ENCODE assay signal across 24 mouse cellular contexts in genomic region chr2:45572906-45573305, GRCm38 (mm10).
A peak's percentile ranks its signal among the peaks of the same experiment; 100 is the strongest.
DNase-seq lines count a peak whose midpoint lies in the region; ATAC-seq and TF ChIP-seq lines count a peak whose summit lies in the region.
"Had no signal": no experiment of that assay in that cellular context is flagged by ENCODE, and none has a peak within 500 bp of the region (broad histone marks: within the 10 kb centered on the region; RNA-seq: fewer than 3 reads in every experiment).

No protein-coding gene starts in this region.

- no peak for TF ChIP-seq EP300 in CH12.LX (IDR thresholded peaks at IDR 0.05; ENCODE audit: low read length)
- no peak for TF ChIP-seq EP300 in heart, postnatal 0 days (IDR thresholded peaks at IDR 0.05; ENCODE audit: low read depth)

- H3K4me2 ChIP-seq in heart, embryonic 12.5 days, result no peak overlapping the region
- no peak overlapping the region; the same call in 1 of the 2 replicates for H3K4me2 ChIP-seq in CH12.LX (ENCODE audit: insufficient read depth, low read depth, poor library complexity, severe bottlenecking)
- H3K4me2 ChIP-seq in heart, postnatal 0 days (ENCODE audit: low read depth, low read length), result no peak overlapping the region
- H3K4me2 ChIP-seq in forebrain, embryonic 15.5 days (replicated peaks), result no peak overlapping the region
- H3K4me2 ChIP-seq: embryonic facial prominence, embryonic 13.5 days; forebrain, embryonic 13.5 days; heart, embryonic 15.5 days; hindbrain, embryonic 13.5 days; limb, embryonic 12.5 days; liver, embryonic 13.5 days; midbrain, embryonic 12.5 days had no signal

- TF ChIP-seq CTCF in CH12.LX (conservative IDR thresholded peaks at IDR 0.05 in 1 of 2, IDR thresholded peaks at IDR 0.05 in 1 of 2; ENCODE audit: low read depth in 2 of 2, low read length in 2 of 2), result no peak
- no peak for TF ChIP-seq CTCF in heart, postnatal 0 days (IDR thresholded peaks at IDR 0.05; ENCODE audit: low read depth)

- DNase-seq in heart, adult 18-20 months, result peak; percentile 73 to 82
- DNase-seq in 416B (ENCODE audit: low read depth), result peak; percentile 56
- peak; percentile 22 for DNase-seq in CH12.LX (ENCODE audit: extremely low read depth)
- DNase-seq in heart, postnatal 0 days (ENCODE audit: low spot score), result peak; percentile 16
- DNase-seq in left cerebral cortex, postnatal 10 days (ENCODE audit: extremely low spot score in 1 of 2, low spot score in 2 of 2), result no peak
- DNase-seq: cerebellum, adult 18-20 months; cerebellum, postnatal 25 days; embryo, embryonic 11 days; gastrocnemius, postnatal 10 days; kidney, adult 11 months; kidney, postnatal 10 days; liver, embryonic 13.5 days; lung, adult 2 months; lung, postnatal 14 days; right cerebral cortex, postnatal 25 days had no signal

- intact Hi-C loops in left cerebral cortex, postnatal 10 days (cut with DNase I), result no loop called here

- no peaks in the 10 kb centered on the region for H3K4me1 ChIP-seq in heart, embryonic 12.5 days (replicated peaks)
- H3K4me1 ChIP-seq in CH12.LX (ENCODE audit: control insufficient read depth in 1 of 2, insufficient read depth in 2 of 2), result peaks cover 0 to 4% of the 10 kb centered on the region in 2 experiments; a peak in 1 of 4 replicates
- H3K4me1 ChIP-seq in heart, postnatal 0 days (ENCODE audit: control insufficient read depth, insufficient read depth), result no peaks in the 10 kb centered on the region
- H3K4me1 ChIP-seq in forebrain, embryonic 15.5 days, result no peaks in the 10 kb centered on the region
- H3K4me1 ChIP-seq: embryonic facial prominence, embryonic 13.5 days; forebrain, embryonic 13.5 days; heart, embryonic 15.5 days; hindbrain, embryonic 13.5 days; liver, embryonic 13.5 days; midbrain, embryonic 12.5 days had no signal

- H3K79me2 ChIP-seq in CH12.LX (replicated peaks; ENCODE audit: control insufficient read depth, extremely low read depth, insufficient read depth, poor library complexity, severe bottlenecking), result no peaks in the 10 kb centered on the region

- no peak overlapping the region for H3K27ac ChIP-seq in heart, embryonic 12.5 days (ENCODE audit: poor library complexity, severe bottlenecking)
- no peak overlapping the region for H3K27ac ChIP-seq in CH12.LX (ENCODE audit: insufficient read depth, low read depth)
- 0 out of 2 replicates have a peak overlapping the region, but pooled peaks have one; percentile 3 for H3K27ac ChIP-seq in heart, postnatal 0 days (ENCODE audit: low read depth)
- no peak overlapping the region for H3K27ac ChIP-seq in forebrain, embryonic 15.5 days (replicated peaks)
- H3K27ac ChIP-seq: embryonic facial prominence, embryonic 13.5 days; forebrain, embryonic 13.5 days; heart, embryonic 15.5 days; hindbrain, embryonic 13.5 days; limb, embryonic 12.5 days; liver, embryonic 13.5 days; midbrain, embryonic 12.5 days had no signal

- H3K27me3 ChIP-seq in heart, embryonic 12.5 days (replicated peaks), result no peaks in the 10 kb centered on the region
- no peaks in the 10 kb centered on the region for H3K27me3 ChIP-seq in CH12.LX (replicated peaks)
- no peaks in the 10 kb centered on the region for H3K27me3 ChIP-seq in heart, postnatal 0 days (ENCODE audit: control insufficient read depth, insufficient read depth, low read length)
- no peaks in the 10 kb centered on the region for H3K27me3 ChIP-seq in forebrain, embryonic 15.5 days
- H3K27me3 ChIP-seq: embryonic facial prominence, embryonic 13.5 days; forebrain, embryonic 13.5 days; heart, embryonic 15.5 days; hindbrain, embryonic 13.5 days; limb, embryonic 12.5 days; liver, embryonic 13.5 days; midbrain, embryonic 12.5 days had no signal

- no peak for TF ChIP-seq POLR2A in CH12.LX (IDR thresholded peaks at IDR 0.05; ENCODE audit: low read depth, low read length)

- in situ Hi-C loops in CH12.LX (cut with MboI; ENCODE audit: low pct_ligation_motif_present, low pct_unique_long_range_greater_than_20kb, low sequenced_read_pairs), result no loop called here

- dilution Hi-C loops in CH12.LX (cut with MboI; ENCODE audit: extremely low pct_ligation_motif_present, extremely low pct_unique_long_range_greater_than_20kb, low sequenced_read_pairs), result no loop called here

- no peaks in the 10 kb centered on the region for H3K9me3 ChIP-seq in heart, embryonic 12.5 days (replicated peaks)
- no peaks in the 10 kb centered on the region for H3K9me3 ChIP-seq in CH12.LX (replicated peaks; ENCODE audit: low read length)
- no peaks in the 10 kb centered on the region for H3K9me3 ChIP-seq in heart, postnatal 0 days (replicated peaks; ENCODE audit: control insufficient read depth, low read length)
- H3K9me3 ChIP-seq in forebrain, embryonic 15.5 days, result no peaks in the 10 kb centered on the region
- H3K9me3 ChIP-seq: embryonic facial prominence, embryonic 13.5 days; forebrain, embryonic 13.5 days; heart, embryonic 15.5 days; hindbrain, embryonic 13.5 days; limb, embryonic 12.5 days; liver, embryonic 13.5 days; midbrain, embryonic 12.5 days had no signal

- H3K4me3 ChIP-seq in heart, embryonic 12.5 days, result no peak overlapping the region
- no peak overlapping the region for H3K4me3 ChIP-seq in CH12.LX (replicated peaks in 1 of 3; ENCODE audit: low read depth in 2 of 3, low read length in 2 of 3, poor library complexity in 1 of 3)
- H3K4me3 ChIP-seq in heart, postnatal 0 days (ENCODE audit: low read depth, low read length), result no peak overlapping the region
- no peak overlapping the region for H3K4me3 ChIP-seq in forebrain, embryonic 15.5 days
- H3K4me3 ChIP-seq: embryonic facial prominence, embryonic 13.5 days; erythroblast, embryonic 14.5 days; forebrain, embryonic 13.5 days; heart, embryonic 15.5 days; hindbrain, embryonic 13.5 days; limb, embryonic 12.5 days; liver, embryonic 13.5 days; midbrain, embryonic 12.5 days had no signal

- 61% methylated on average over 3 of the region's 3 CpGs for WGBS in heart, embryonic 12.5 days
- WGBS in heart, postnatal 0 days, result 53% methylated on average over 3 of the region's 3 CpGs
- WGBS in forebrain, embryonic 15.5 days, result 86% methylated on average over 3 of the region's 3 CpGs

- no peaks in the 10 kb centered on the region for H3K36me3 ChIP-seq in heart, embryonic 12.5 days
- no peaks in the 10 kb centered on the region for H3K36me3 ChIP-seq in CH12.LX (replicated peaks in 1 of 2; ENCODE audit: control insufficient read depth in 1 of 2, insufficient read depth in 1 of 2, low read length in 1 of 2)
- H3K36me3 ChIP-seq in heart, postnatal 0 days (replicated peaks; ENCODE audit: control insufficient read depth, insufficient read depth, low read length), result no peaks in the 10 kb centered on the region
- H3K36me3 ChIP-seq in forebrain, embryonic 15.5 days, result no peaks in the 10 kb centered on the region
- H3K36me3 ChIP-seq: embryonic facial prominence, embryonic 13.5 days; heart, embryonic 15.5 days; hindbrain, embryonic 13.5 days; limb, embryonic 12.5 days; liver, embryonic 13.5 days; midbrain, embryonic 12.5 days had no signal

- no peak overlapping the region for H3K9ac ChIP-seq in heart, embryonic 12.5 days
- H3K9ac ChIP-seq in CH12.LX (ENCODE audit: insufficient read depth, low read depth), result no peak overlapping the region
- H3K9ac ChIP-seq in heart, postnatal 0 days (replicated peaks; ENCODE audit: low read depth, low read length), result no peak overlapping the region
- H3K9ac ChIP-seq in forebrain, embryonic 15.5 days (replicated peaks), result no peak overlapping the region
- H3K9ac ChIP-seq: embryonic facial prominence, embryonic 13.5 days; forebrain, embryonic 13.5 days; heart, embryonic 15.5 days; hindbrain, embryonic 13.5 days; limb, embryonic 12.5 days; liver, embryonic 13.5 days; midbrain, embryonic 12.5 days had no signal

- no peak for TF ChIP-seq RAD21 in CH12.LX (IDR thresholded peaks at IDR 0.05; ENCODE audit: low read depth, low read length)

- no peak for ATAC-seq in heart, embryonic 12.5 days (ENCODE audit: insufficient number of reproducible peaks, low FRiP score)
- no peak for ATAC-seq in heart, postnatal 0 days (ENCODE audit: insufficient read depth, low read depth)
- ATAC-seq in forebrain, embryonic 15.5 days (replicated peaks), result no peak
- ATAC-seq: forebrain, embryonic 13.5 days had no signal

TF ChIP-seq in CH12.LX, 34 proteins besides CTCF, POLR2A, EP300 and RAD21:
- TF ChIP-seq ZKSCAN1 (IDR thresholded peaks at IDR 0.05; ENCODE audit: borderline replicate concordance, low read depth, low read length) (no peak), SIN3A (IDR thresholded peaks at IDR 0.05; ENCODE audit: low read length) (no peak), JUN (IDR thresholded peaks at IDR 0.05; ENCODE audit: insufficient read depth, low read depth, low read length) (peak; percentile 25; the same call in 1 of the 2 replicates), USF1 (IDR thresholded peaks at IDR 0.05; ENCODE audit: low read depth, low read length) (no peak), SMC3 (IDR thresholded peaks at IDR 0.05; ENCODE audit: low read depth, low read length) (no peak)

Comparison
In these comparisons a context has a peak if more than half of its experiments do, and no peak if none do; other contexts are left out.
1. DNase-seq: peak in heart, adult 18-20 months (2 of 2), 416B (single experiment), CH12.LX (single experiment) and heart, postnatal 0 days (single experiment); none in left cerebral cortex, postnatal 10 days (0 of 2).